Mouse (Mus musculus) midbrain, embryonic 14.5 days (tissue): ENCODE measurements at regions not wholly inside any gene's neighbourhood (a gene's known extent, or its start where the extent isn't known, plus 50 kb on each side); places are given as distances from the start of the nearest gene placed in this dataset.
A peak's percentile ranks its signal among the peaks of the same experiment; 100 is the strongest.

ENCODE experiments used
- ATAC-seq: fragments of 200-750 bp; cut with Nextera tagmentation; 2 replicates; pipeline ENCODE4 v1.8.0; 2017; ENCODE audit warnings: moderate number of reproducible peaks, moderate library complexity; ENCODE audit not compliant: low FRiP score, low TSS enrichment
- DNase-seq: peaks from one replicate; pipeline ENCODE4 v3.0.0-alpha.2; 2015
- H3K27ac ChIP-seq: fragments of 300-500 bp; sonication (generic); replicated peaks from 2 replicates; pipeline ENCODE4 v1.5.1; 2014; ENCODE audit warnings: mild to moderate bottlenecking, low read depth, low read length, moderate library complexity
- H3K27me3 ChIP-seq: fragments of 300-500 bp; sonication (generic); 2 replicates; pipeline ENCODE4 v1.6.1; 2014; ENCODE audit warnings: low read length, control low read depth, mixed read lengths; ENCODE audit not compliant: control insufficient read depth, insufficient read depth
- H3K36me3 ChIP-seq: fragments of 300-500 bp; sonication (generic); 2 replicates; pipeline ENCODE4 v1.6.1; 2014; ENCODE audit warnings: low read length, control low read depth; ENCODE audit not compliant: control insufficient read depth, insufficient read depth
- H3K4me1 ChIP-seq: fragments of 300-500 bp; sonication (generic); 2 replicates; pipeline ENCODE4 v1.6.1; 2014; ENCODE audit warnings: mild to moderate bottlenecking, antibody characterized with exemption, low read length, control low read depth; ENCODE audit not compliant: control insufficient read depth, insufficient read depth
- H3K4me2 ChIP-seq: fragments of 300-500 bp; sonication (generic); 2 replicates; pipeline ENCODE4 v1.6.1; 2014; ENCODE audit warnings: mild to moderate bottlenecking, low read length, moderate library complexity
- H3K4me3 ChIP-seq: fragments of 300-500 bp; sonication (generic); replicated peaks from 2 replicates; pipeline ENCODE4 v1.5.1; 2014; ENCODE audit warnings: low read depth, low read length
- H3K9ac ChIP-seq: fragments of 300-500 bp; sonication (generic); replicated peaks from 2 replicates; pipeline ENCODE4 v1.6.1; 2014; ENCODE audit warnings: mild to moderate bottlenecking, low read length, moderate library complexity
- H3K9me3 ChIP-seq: fragments of 300-500 bp; sonication (generic); 2 replicates; pipeline ENCODE4 v1.6.1; 2016; ENCODE audit warnings: low read length, control low read depth, mixed read lengths; ENCODE audit not compliant: control insufficient read depth
- WGBS: fragments of 180-500 bp; shearing (Covaris S2); extraction: QIAGEN DNeasy Blood & Tissue Kit; methylation state at CpG from one replicate; pipeline ENCODE4 v1.1.7; 2014; 5-methylcytosine and 5-hydroxymethylcytosine counted together

GRCm38 (mm10) chr1:119322279-119322995 is 99.6 kb downstream of the Inhbb start:
- Histone ChIP-seq H3K36me3 (no peaks in the 10 kb centered on the region), H3K27ac (no peak overlapping the region), H3K27me3 (no peaks in the 10 kb centered on the region), H3K9ac (no peak overlapping the region), H3K4me2 (no peak overlapping the region), H3K4me3 (no peak overlapping the region), H3K9me3 (no peaks in the 10 kb centered on the region), H3K4me1 (no peaks in the 10 kb centered on the region)
- ATAC-seq (no peak), DNase-seq (no peak)
- WGBS: 74% methylated on average over 10 of the region's 10 CpGs

- no peak overlapping the region for H3K4me3 ChIP-seq
- 93% methylated on average over 8 of the region's 8 CpGs for WGBS
- no peaks in the 10 kb centered on the region for H3K4me1 ChIP-seq
- H3K9ac ChIP-seq: no peak overlapping the region
- H3K27me3 ChIP-seq: no peaks in the 10 kb centered on the region
- H3K36me3 ChIP-seq: no peaks in the 10 kb centered on the region
- no peak for DNase-seq
- H3K9me3 ChIP-seq: no peaks in the 10 kb centered on the region
- no peak overlapping the region for H3K4me2 ChIP-seq
- H3K27ac ChIP-seq: no peak overlapping the region
- no peak for ATAC-seq
Observed at GRCm38 (mm10) chr1:119321799-119322198, 100.2 kb downstream of the Inhbb start.

GRCm38 (mm10) chr1:119317006-119317405 is 105.0 kb downstream of the Inhbb start:
- Histone ChIP-seq H3K27ac (no peak overlapping the region), H3K4me2 (no peak overlapping the region), H3K27me3 (no peaks in the 10 kb centered on the region), H3K4me3 (no peak overlapping the region), H3K36me3 (no peaks in the 10 kb centered on the region), H3K9me3 (no peaks in the 10 kb centered on the region), H3K9ac (no peak overlapping the region), H3K4me1 (no peaks in the 10 kb centered on the region)
- 91% methylated on average over 4 of the region's 4 CpGs for WGBS
- no peak for ATAC-seq
- no peak for DNase-seq

GRCm38 (mm10) chr1:119308719-119309365 is 113.2 kb downstream of the Inhbb start:
- Histone ChIP-seq H3K4me2 (no peak overlapping the region), H3K36me3 (no peaks in the 10 kb centered on the region), H3K4me3 (no peak overlapping the region), H3K9ac (no peak overlapping the region), H3K4me1 (peaks cover 6% of the 10 kb centered on the region; the same call in 1 of the 2 replicates), H3K9me3 (no peaks in the 10 kb centered on the region), H3K27ac (no peak overlapping the region), H3K27me3 (no peaks in the 10 kb centered on the region; the same call in 1 of the 2 replicates)
- whole genome bisulfite sequencing: 53% methylated on average over 9 of the region's 9 CpGs
- ATAC-seq (no peak), DNase-seq (peak; percentile 59)

GRCm38 (mm10) chr1:119305315-119305976 is 116.6 kb downstream of the Inhbb start:
- WGBS: 4% methylated on average over 13 of the region's 13 CpGs
- DNase-seq (peak; percentile 68), ATAC-seq (peak; percentile 66)
- H3K9ac ChIP-seq: no peak overlapping the region
- no peak overlapping the region for H3K4me3 ChIP-seq
- peaks cover 6% of the 10 kb centered on the region; the same call in 1 of the 2 replicates for H3K4me1 ChIP-seq
- H3K36me3 ChIP-seq: no peaks in the 10 kb centered on the region
- no peak overlapping the region for H3K4me2 ChIP-seq
- no peaks in the 10 kb centered on the region for H3K9me3 ChIP-seq
- H3K27me3 ChIP-seq: peaks cover 4% of the 10 kb centered on the region; the same call in 1 of the 2 replicates
- H3K27ac ChIP-seq: no peak overlapping the region; the same call in 1 of the 2 replicates

- H3K9ac ChIP-seq: no peak overlapping the region
- H3K36me3 ChIP-seq: no peaks in the 10 kb centered on the region
- peaks cover 4% of the 10 kb centered on the region; the same call in 1 of the 2 replicates for H3K27me3 ChIP-seq
- DNase-seq: peak; percentile 33
- H3K4me2 ChIP-seq: no peak overlapping the region
- peaks cover 6% of the 10 kb centered on the region; the same call in 1 of the 2 replicates for H3K4me1 ChIP-seq
- ATAC-seq: no peak
- WGBS: 16% methylated on average over 9 of the region's 9 CpGs
- no peak overlapping the region for H3K4me3 ChIP-seq
- H3K9me3 ChIP-seq: no peaks in the 10 kb centered on the region
- H3K27ac ChIP-seq: no peak overlapping the region
Observed at GRCm38 (mm10) chr1:119304470-119304980, 117.5 kb downstream of the Inhbb start.

- no peak overlapping the region for H3K9ac ChIP-seq
- DNase-seq (no peak), ATAC-seq (no peak)
- no peak overlapping the region for H3K4me3 ChIP-seq
- H3K36me3 ChIP-seq: no peaks in the 10 kb centered on the region
- 66% methylated on average over 7 of the region's 7 CpGs for WGBS
- no peak overlapping the region for H3K27ac ChIP-seq
- no peak overlapping the region for H3K4me2 ChIP-seq
- H3K4me1 ChIP-seq: peaks cover 6% of the 10 kb centered on the region; the same call in 1 of the 2 replicates
- peaks cover 11% of the 10 kb centered on the region; the same call in 1 of the 2 replicates for H3K27me3 ChIP-seq
- H3K9me3 ChIP-seq: no peaks in the 10 kb centered on the region
Observed at GRCm38 (mm10) chr1:119302349-119302995, 119.6 kb downstream of the Inhbb start.

- peaks cover 6% of the 10 kb centered on the region; the same call in 1 of the 2 replicates for H3K4me1 ChIP-seq
- DNase-seq (no peak), ATAC-seq (no peak)
- peaks cover 11% of the 10 kb centered on the region; the same call in 1 of the 2 replicates for H3K27me3 ChIP-seq
- no peaks in the 10 kb centered on the region for H3K36me3 ChIP-seq
- no peak overlapping the region for H3K4me3 ChIP-seq
- no peaks in the 10 kb centered on the region for H3K9me3 ChIP-seq
- no peak overlapping the region for H3K27ac ChIP-seq
- 87% methylated on average over 7 of the region's 7 CpGs for WGBS
- H3K4me2 ChIP-seq: no peak overlapping the region
- H3K9ac ChIP-seq: no peak overlapping the region
Observed at GRCm38 (mm10) chr1:119301931-119302330, 120.1 kb downstream of the Inhbb start.
